Mouse (Mus musculus) forebrain, postnatal 0 days (tissue): ENCODE results near the gene Plekhm1. TPM values are rescaled to one million over a fixed set of nuclear protein-coding genes. Genes with fewer than 3 reads are reported as not detected.
A peak's percentile ranks its signal among the peaks of the same experiment; 100 is the strongest.

Experiments
- ATAC-seq: fragments of 200-750 bp; cut with Nextera tagmentation; 2 replicates; pipeline ENCODE4 v1.8.0; 2017; ENCODE audit warnings: mild to moderate bottlenecking, moderate library complexity
- DNase-seq: peaks from one replicate; pipeline ENCODE4 v3.0.0-alpha.2; 2015
- H3K27ac ChIP-seq: fragments of 300-500 bp; sonication (generic); 2 replicates; pipeline ENCODE4 v1.5.1; 2014; ENCODE audit warnings: low read depth, mild to moderate bottlenecking, antibody characterized with exemption, low read length, moderate library complexity, mixed read lengths
- H3K27me3 ChIP-seq: fragments of 300-500 bp; sonication (generic); 2 replicates; pipeline ENCODE4 v1.6.1; 2014; ENCODE audit warnings: mild to moderate bottlenecking, low read length, mixed read lengths; ENCODE audit not compliant: insufficient read depth
- H3K36me3 ChIP-seq: fragments of 300-500 bp; sonication (generic); 2 replicates; pipeline ENCODE4 v1.6.1; 2014; ENCODE audit warnings: mild to moderate bottlenecking, moderate library complexity; ENCODE audit not compliant: insufficient read depth
- H3K4me1 ChIP-seq: fragments of 300-500 bp; sonication (generic); 2 replicates; pipeline ENCODE4 v1.6.1; 2014; ENCODE audit warnings: antibody characterized with exemption; ENCODE audit not compliant: insufficient read depth
- H3K4me2 ChIP-seq: fragments of 300-500 bp; sonication (generic); 2 replicates; pipeline ENCODE4 v1.6.1; 2014; ENCODE audit warnings: low read depth, mild to moderate bottlenecking, moderate library complexity
- H3K4me3 ChIP-seq: fragments of 300-500 bp; sonication (generic); 2 replicates; pipeline ENCODE4 v1.5.1; 2014; ENCODE audit warnings: low read depth, low read length, mixed read lengths
- H3K9ac ChIP-seq: fragments of 300-500 bp; sonication (generic); 2 replicates; pipeline ENCODE4 v1.6.1; 2014; ENCODE audit warnings: mild to moderate bottlenecking
- H3K9me3 ChIP-seq: fragments of 300-500 bp; sonication (generic); 2 replicates; pipeline ENCODE4 v1.6.1; 2016; ENCODE audit warnings: low read length
- CTCF ChIP-seq: sonication (generic); IDR thresholded peaks from 2 replicates; pipeline ENCODE4 v1.5.1; 2016; ENCODE audit warnings: antibody characterized with exemption, control low read depth, low read depth
- WGBS: fragments of 180-500 bp; shearing (Covaris S2); extraction: QIAGEN DNeasy Blood & Tissue Kit; methylation state at CpG from one replicate; pipeline ENCODE4 v1.1.7; 2014; 5-methylcytosine and 5-hydroxymethylcytosine counted together
- polyA plus RNA-seq: library from polyadenylated mRNA; unstranded; fragments of >200 nt; fragmentation: Nextera tagmentation; extraction: Ambion mirVana; gene quantifications from 2 replicates; pipeline ENCODE4 v1.2.1, GENCODE M21; 2015
- total RNA-seq: library from RNA; depleted of rRNA; stranded (reverse); fragments of >200 nt; gene quantifications from 2 replicates; pipeline ENCODE4 v1.2.3, GENCODE M21; 2014

The Plekhm1 gene
- total and polyA plus RNA-seq, 2 experiments from 2014 or later, result 5.7 to 7.1 TPM

DNA sequence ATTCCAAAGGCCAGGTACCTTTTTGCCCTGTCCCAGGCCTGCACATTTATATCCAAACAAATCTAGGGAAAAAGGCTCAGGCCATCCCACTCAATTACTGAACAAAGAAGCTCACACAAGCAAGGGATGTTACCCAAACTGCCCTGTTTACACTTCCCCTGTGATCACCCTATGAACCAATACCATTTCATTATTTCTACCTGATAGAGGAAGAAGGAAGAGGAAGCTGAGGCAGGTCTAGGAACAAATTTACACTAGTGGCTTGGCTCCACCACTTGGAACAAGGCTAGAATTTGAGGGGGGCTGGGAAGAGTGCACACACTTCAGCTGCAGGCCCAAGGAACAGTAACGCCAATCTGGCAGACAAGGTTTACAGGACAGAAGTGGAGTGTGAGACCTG is 6.7 kb downstream of the Plekhm1 start:
- Histone ChIP-seq H3K27me3 (no peaks in the 10 kb centered on the region), H3K9ac (no peak overlapping the region), H3K4me3 (no peak overlapping the region), H3K27ac (no peak overlapping the region), H3K9me3 (no peaks in the 10 kb centered on the region), H3K4me1 (no peaks in the 10 kb centered on the region), H3K36me3 (peaks cover 11% of the 10 kb centered on the region; the same call in 1 of the 2 replicates), H3K4me2 (no peak overlapping the region)
- 89% methylated on average over 1 of the region's 1 CpGs for WGBS
- no peak for ATAC-seq
- no peak for DNase-seq
- TF ChIP-seq CTCF, result no peak

DNA sequence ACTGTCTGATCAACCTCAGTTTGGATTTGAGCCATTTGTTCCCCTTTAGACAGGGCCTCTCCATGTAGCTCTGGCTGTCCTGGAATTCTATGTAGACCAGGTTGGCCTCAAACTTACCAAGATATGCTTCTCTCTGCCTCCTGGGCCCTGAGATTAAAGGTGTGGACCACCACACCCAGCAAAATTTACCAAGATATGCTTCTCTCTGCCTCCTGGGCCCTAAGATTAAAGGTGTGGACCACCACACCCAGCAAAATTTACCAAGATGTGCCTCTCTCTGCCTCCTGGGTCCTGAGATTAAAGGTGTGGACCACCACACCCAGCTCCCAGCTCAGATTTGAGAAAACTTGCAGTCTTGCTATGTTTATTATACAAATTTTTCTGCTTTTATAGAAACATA is 7.9 kb downstream of the Plekhm1 start:
- no peak for ATAC-seq

DNA sequence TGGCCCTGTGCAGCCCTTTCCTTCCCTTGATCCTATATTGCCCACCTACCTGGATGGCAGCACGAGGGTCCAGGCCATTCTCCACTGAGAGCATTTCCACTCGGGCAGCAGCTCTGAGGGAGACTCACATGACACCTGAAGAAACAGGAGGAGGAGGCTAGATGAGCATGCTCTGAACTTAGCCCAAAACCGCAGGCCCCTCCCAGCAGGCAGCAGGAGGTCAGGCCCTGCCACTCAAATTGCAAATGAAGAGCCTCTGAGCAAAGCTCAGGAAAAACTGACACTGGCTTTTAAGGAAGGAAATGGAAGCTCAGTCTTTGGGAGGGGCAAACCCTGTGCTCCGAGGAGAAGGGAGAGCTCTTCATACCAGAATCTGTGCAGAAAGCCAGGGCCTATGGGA is 8.7 kb downstream of the Plekhm1 start:
- Histone ChIP-seq H3K9me3 (no peaks in the 10 kb centered on the region), H3K4me3 (no peak overlapping the region), H3K4me1 (no peaks in the 10 kb centered on the region), H3K27me3 (no peaks in the 10 kb centered on the region), H3K36me3 (peaks cover 11% of the 10 kb centered on the region; the same call in 1 of the 2 replicates), H3K27ac (no peak overlapping the region), H3K4me2 (no peak overlapping the region), H3K9ac (no peak overlapping the region)
- ATAC-seq (no peak), DNase-seq (no peak)
- WGBS, result 71% methylated on average over 4 of the region's 4 CpGs
- no peak for TF ChIP-seq CTCF

More for the DNA sequence above, 7.9 kb downstream of the Plekhm1 start:
- Histone ChIP-seq H3K4me2 (no peak overlapping the region), H3K9me3 (no peaks in the 10 kb centered on the region), H3K27ac (no peak overlapping the region), H3K36me3 (peaks cover 11% of the 10 kb centered on the region; the same call in 1 of the 2 replicates), H3K27me3 (no peaks in the 10 kb centered on the region), H3K4me1 (no peaks in the 10 kb centered on the region), H3K4me3 (no peak overlapping the region), H3K9ac (no peak overlapping the region)
- no peak for TF ChIP-seq CTCF
- no peak for DNase-seq

DNA sequence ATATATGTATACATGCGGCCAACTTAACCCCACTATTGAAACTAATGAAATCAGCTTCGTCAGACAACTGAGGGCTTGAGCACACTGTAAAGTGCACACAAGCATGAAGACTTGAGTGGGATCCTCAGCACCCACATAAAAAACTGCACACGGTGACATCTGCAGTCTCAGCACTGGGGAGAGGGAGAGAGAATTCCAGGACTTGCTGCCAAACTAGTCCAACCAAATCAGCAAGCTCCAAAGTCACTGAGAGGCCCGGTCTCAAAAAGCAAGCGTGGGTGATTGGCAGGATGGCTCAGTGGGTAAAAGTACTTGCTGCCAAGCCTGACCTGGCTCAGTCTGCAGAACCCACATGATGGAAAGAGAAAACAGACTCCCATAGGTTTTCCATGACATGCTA is 9.7 kb downstream of the Plekhm1 start:
- no peaks in the 10 kb centered on the region for H3K9me3 ChIP-seq
- no peak overlapping the region for H3K27ac ChIP-seq
- no peak overlapping the region for H3K4me2 ChIP-seq
- TF ChIP-seq CTCF, result no peak
- peaks cover 11% of the 10 kb centered on the region; the same call in 1 of the 2 replicates for H3K36me3 ChIP-seq
- no peak for DNase-seq
- no peak overlapping the region for H3K9ac ChIP-seq
- H3K4me3 ChIP-seq, result no peak overlapping the region
- no peak for ATAC-seq
- no peaks in the 10 kb centered on the region for H3K4me1 ChIP-seq
- no peaks in the 10 kb centered on the region for H3K27me3 ChIP-seq
- WGBS, result 82% methylated on average over 5 of the region's 5 CpGs

DNA sequence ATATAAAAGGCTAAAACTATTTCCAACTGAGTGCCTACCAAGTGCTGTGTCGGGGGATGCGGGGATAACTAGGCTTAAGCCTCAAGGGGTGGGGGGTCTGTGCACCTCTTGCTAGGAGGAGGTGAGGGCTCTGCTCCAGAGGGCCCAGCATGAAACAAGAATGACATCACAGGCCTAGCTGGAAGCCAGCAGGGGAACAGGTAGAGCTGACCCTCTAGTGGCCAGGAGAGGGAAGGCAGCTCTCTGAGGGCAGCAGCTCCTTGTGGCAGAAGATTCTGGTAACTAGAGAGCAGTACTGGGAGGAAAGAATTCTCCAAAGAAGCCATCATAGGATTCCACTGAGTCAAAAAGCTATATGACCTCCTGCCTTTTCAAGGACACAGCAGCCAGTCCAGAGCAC is 10.3 kb downstream of the Plekhm1 start:
- H3K9ac ChIP-seq, result no peak overlapping the region
- no peak overlapping the region for H3K4me3 ChIP-seq
- H3K9me3 ChIP-seq, result no peaks in the 10 kb centered on the region
- ATAC-seq (no peak), DNase-seq (no peak)
- no peaks in the 10 kb centered on the region for H3K4me1 ChIP-seq
- H3K27me3 ChIP-seq, result no peaks in the 10 kb centered on the region
- H3K27ac ChIP-seq, result no peak overlapping the region
- peak; percentile 64 for TF ChIP-seq CTCF
- 50% methylated on average over 2 of the region's 2 CpGs for WGBS
- peaks cover 11% of the 10 kb centered on the region; the same call in 1 of the 2 replicates for H3K36me3 ChIP-seq
- H3K4me2 ChIP-seq, result no peak overlapping the region

DNA sequence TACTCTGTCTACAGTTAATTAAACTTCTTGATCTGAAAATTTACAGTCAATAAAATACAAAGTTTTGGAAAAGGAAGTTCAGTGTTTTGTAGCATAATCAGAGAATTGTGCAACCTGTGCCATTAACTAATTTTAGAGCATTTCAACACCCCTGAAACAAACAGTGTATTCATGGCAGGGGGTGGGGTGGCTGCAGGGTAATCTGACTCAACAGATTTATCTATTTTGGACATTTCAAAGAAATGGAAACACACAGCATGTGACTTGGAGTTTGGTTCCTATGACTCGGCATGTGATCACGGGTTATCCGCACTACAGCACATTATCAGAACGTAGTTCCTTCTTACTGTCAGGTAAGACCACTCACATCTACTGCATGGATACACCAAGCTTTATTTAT is 12.5 kb downstream of the Plekhm1 start:
- no peak overlapping the region for H3K27ac ChIP-seq
- peaks cover 32% of the 10 kb centered on the region for H3K36me3 ChIP-seq
- no peak for DNase-seq
- H3K27me3 ChIP-seq, result no peaks in the 10 kb centered on the region
- no peak for ATAC-seq
- no peak overlapping the region for H3K4me2 ChIP-seq
- H3K9me3 ChIP-seq, result no peaks in the 10 kb centered on the region
- H3K4me1 ChIP-seq, result no peaks in the 10 kb centered on the region
- WGBS, result 83% methylated on average over 4 of the region's 4 CpGs
- H3K9ac ChIP-seq, result no peak overlapping the region
- TF ChIP-seq CTCF, result no peak
- H3K4me3 ChIP-seq, result no peak overlapping the region

DNA sequence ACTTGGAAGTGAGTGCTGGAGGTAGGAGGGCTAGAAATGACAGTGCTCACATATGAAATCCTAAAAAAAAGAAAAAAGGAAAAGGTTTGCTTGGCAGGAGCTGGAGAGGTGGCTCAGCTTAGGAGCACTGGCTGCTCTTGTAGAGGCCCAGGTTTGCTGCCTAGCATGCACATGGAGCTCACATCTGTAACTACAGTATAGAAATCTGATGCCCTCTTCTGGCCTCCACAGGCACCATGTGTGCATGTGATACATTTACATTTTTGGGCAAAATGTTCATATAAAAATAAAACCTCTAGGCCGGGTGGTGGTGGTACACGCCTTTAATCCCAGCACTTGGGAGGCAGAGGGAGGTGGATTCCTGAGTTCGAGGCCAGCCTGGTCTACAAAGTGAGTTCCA is 13.4 kb downstream of the Plekhm1 start:
- Histone ChIP-seq H3K4me2 (no peak overlapping the region), H3K9me3 (no peaks in the 10 kb centered on the region), H3K36me3 (peaks cover 42% of the 10 kb centered on the region), H3K27ac (no peak overlapping the region), H3K27me3 (no peaks in the 10 kb centered on the region), H3K4me3 (no peak overlapping the region), H3K9ac (no peak overlapping the region), H3K4me1 (no peaks in the 10 kb centered on the region)
- ATAC-seq, result no peak
- 0 out of 2 replicates have a peak, but pooled peaks have one; percentile 12 for TF ChIP-seq CTCF
- WGBS, result 91% methylated on average over 3 of the region's 3 CpGs
- DNase-seq, result no peak

DNA sequence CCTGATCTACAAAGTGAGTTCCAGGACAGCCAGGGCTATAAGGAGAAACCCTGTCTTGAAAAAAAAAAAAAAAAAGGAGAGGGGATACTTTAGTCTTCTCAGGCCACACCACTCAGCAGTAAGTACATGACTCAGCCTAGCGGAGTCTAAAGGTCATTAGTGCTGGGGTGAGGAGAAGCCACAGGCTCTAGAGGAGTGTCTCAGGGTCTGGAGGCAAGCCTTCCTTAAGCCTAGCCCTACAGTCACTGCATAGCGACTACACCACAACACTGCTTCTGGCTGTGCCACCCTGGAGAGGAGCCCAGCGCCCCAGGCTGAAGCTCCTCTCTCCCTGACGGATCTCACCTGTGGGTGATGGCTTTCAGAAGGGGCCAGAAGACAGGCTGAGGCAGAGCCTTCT is 15.8 kb downstream of the Plekhm1 start:
- H3K36me3 ChIP-seq, result peaks cover 43% of the 10 kb centered on the region
- no peak for DNase-seq
- H3K4me3 ChIP-seq, result no peak overlapping the region
- no peaks in the 10 kb centered on the region for H3K27me3 ChIP-seq
- H3K9ac ChIP-seq, result no peak overlapping the region
- 96% methylated on average over 4 of the region's 4 CpGs for WGBS
- no peak for ATAC-seq
- H3K4me2 ChIP-seq, result no peak overlapping the region
- no peaks in the 10 kb centered on the region for H3K9me3 ChIP-seq
- no peak overlapping the region for H3K27ac ChIP-seq
- H3K4me1 ChIP-seq, result no peaks in the 10 kb centered on the region
- TF ChIP-seq CTCF, result no peak
